ENCODE assay signal across 9 mouse cellular contexts in genomic region chr5:151022939-151023338, GRCm38 (mm10).
DNase-seq lines count a peak whose midpoint lies in the region; ATAC-seq and TF ChIP-seq lines count a peak whose summit lies in the region.
"Had no signal": no experiment of that assay in that cellular context is flagged by ENCODE, and none has a peak within 500 bp of the region (broad histone marks: within the 10 kb centered on the region; RNA-seq: fewer than 3 reads in every experiment).

No protein-coding gene starts in this region.

- H3K27ac ChIP-seq in hindbrain, embryonic 15.5 days (replicated peaks) = peak overlapping the region; percentile 58; the same call in 1 of the 2 replicates
- no peak overlapping the region for H3K27ac ChIP-seq in hindbrain, embryonic 10.5 days
- peak overlapping the region; percentile 83 for H3K27ac ChIP-seq in stomach, embryonic 14.5 days (ENCODE audit: low read length)
- no peak overlapping the region; the same call in 1 of the 2 replicates for H3K27ac ChIP-seq in stomach, postnatal 0 days (replicated peaks)
- no peak overlapping the region for H3K27ac ChIP-seq in heart, embryonic 16.5 days (ENCODE audit: low read length)
- H3K27ac ChIP-seq: neural tube, embryonic 12.5 days had no signal

- H3K9me3 ChIP-seq in hindbrain, embryonic 15.5 days = no peaks in the 10 kb centered on the region
- no peaks in the 10 kb centered on the region for H3K9me3 ChIP-seq in hindbrain, embryonic 10.5 days
- H3K9me3 ChIP-seq in stomach, embryonic 14.5 days (ENCODE audit: control insufficient read depth, low read depth, low read length) = no peaks in the 10 kb centered on the region
- H3K9me3 ChIP-seq in stomach, postnatal 0 days (ENCODE audit: control insufficient read depth, low read length) = no peaks in the 10 kb centered on the region
- no peaks in the 10 kb centered on the region for H3K9me3 ChIP-seq in heart, embryonic 16.5 days (replicated peaks; ENCODE audit: control insufficient read depth, low read length)
- H3K9me3 ChIP-seq: neural tube, embryonic 12.5 days had no signal

- H3K4me3 ChIP-seq in hindbrain, embryonic 15.5 days = no peak overlapping the region
- H3K4me3 ChIP-seq in hindbrain, embryonic 10.5 days = no peak overlapping the region
- no peak overlapping the region for H3K4me3 ChIP-seq in stomach, embryonic 14.5 days (ENCODE audit: low read depth, low read length)
- H3K4me3 ChIP-seq in stomach, postnatal 0 days (ENCODE audit: low read depth, low read length) = no peak overlapping the region
- no peak overlapping the region for H3K4me3 ChIP-seq in heart, embryonic 16.5 days (ENCODE audit: low read length)
- H3K4me3 ChIP-seq: neural tube, embryonic 12.5 days had no signal

- peaks cover 22% of the 10 kb centered on the region for H3K4me1 ChIP-seq in hindbrain, embryonic 15.5 days (replicated peaks)
- peaks cover 28% of the 10 kb centered on the region for H3K4me1 ChIP-seq in hindbrain, embryonic 10.5 days (replicated peaks)
- H3K4me1 ChIP-seq in stomach, embryonic 14.5 days (ENCODE audit: control insufficient read depth, insufficient read depth, low read length) = peaks cover 18% of the 10 kb centered on the region; the same call in 1 of the 2 replicates
- H3K4me1 ChIP-seq in stomach, postnatal 0 days (replicated peaks; ENCODE audit: control insufficient read depth, insufficient read depth) = 0 out of 2 replicates have a peak, but pooled peaks cover 7% of the 10 kb centered on the region
- H3K4me1 ChIP-seq in heart, embryonic 16.5 days (ENCODE audit: control insufficient read depth, insufficient read depth, low read length) = peaks cover 10% of the 10 kb centered on the region; the same call in 1 of the 2 replicates

- no peak for TF ChIP-seq CTCF in stomach, postnatal 0 days (IDR thresholded peaks at IDR 0.05; ENCODE audit: low read depth)

- no peak for DNase-seq in hindbrain, embryonic 10.5 days (ENCODE audit: low spot score)
- no peak for DNase-seq in stomach, postnatal 0 days (ENCODE audit: low spot score)
- DNase-seq in spleen, adult 12 weeks (ENCODE audit: low spot score) = no peak
- DNase-seq in c-Kit-positive CD71-positive TER-119-positive erythroid progenitor cells, embryonic 14.5 days (ENCODE audit: low spot score) = no peak

- H3K4me2 ChIP-seq in hindbrain, embryonic 15.5 days = peak overlapping the region; percentile 26; the same call in 1 of the 2 replicates
- H3K4me2 ChIP-seq in stomach, embryonic 14.5 days (replicated peaks; ENCODE audit: low read depth, low read length) = 0 out of 2 replicates have a peak overlapping the region, but pooled peaks have one; percentile 6
- H3K4me2 ChIP-seq in stomach, postnatal 0 days (replicated peaks; ENCODE audit: low read depth) = no peak overlapping the region
- H3K4me2 ChIP-seq in heart, embryonic 16.5 days (ENCODE audit: low read depth, low read length) = peak overlapping the region; percentile 34; the same call in 1 of the 2 replicates
- H3K4me2 ChIP-seq: neural tube, embryonic 12.5 days had no signal

- 14% methylated on average over 1 of the region's 1 CpGs for WGBS in hindbrain, embryonic 15.5 days
- 19% methylated on average over 1 of the region's 1 CpGs for WGBS in hindbrain, embryonic 10.5 days
- 19% methylated on average over 1 of the region's 1 CpGs for WGBS in stomach, embryonic 14.5 days
- WGBS in stomach, postnatal 0 days = 31% methylated on average over 1 of the region's 1 CpGs
- WGBS in heart, embryonic 16.5 days = 10% methylated on average over 1 of the region's 1 CpGs

- H3K27me3 ChIP-seq in hindbrain, embryonic 15.5 days = no peaks in the 10 kb centered on the region
- no peaks in the 10 kb centered on the region for H3K27me3 ChIP-seq in hindbrain, embryonic 10.5 days (ENCODE audit: insufficient read depth, poor library complexity, severe bottlenecking)
- H3K27me3 ChIP-seq in stomach, embryonic 14.5 days (ENCODE audit: control insufficient read depth, insufficient read depth, low read length) = no peaks in the 10 kb centered on the region
- H3K27me3 ChIP-seq in stomach, postnatal 0 days (ENCODE audit: control insufficient read depth, insufficient read depth, low read length) = no peaks in the 10 kb centered on the region
- H3K27me3 ChIP-seq in heart, embryonic 16.5 days (ENCODE audit: control insufficient read depth, insufficient read depth, low read length) = no peaks in the 10 kb centered on the region
- H3K27me3 ChIP-seq: neural tube, embryonic 12.5 days had no signal

- no peak for ATAC-seq in hindbrain, embryonic 15.5 days (ENCODE audit: low FRiP score, low read depth)
- no peak for ATAC-seq in stomach, embryonic 14.5 days (ENCODE audit: insufficient number of reproducible peaks, insufficient read depth, low FRiP score, low read depth)
- no peak for ATAC-seq in stomach, postnatal 0 days (ENCODE audit: low FRiP score, low TSS enrichment)
- ATAC-seq in heart, embryonic 16.5 days (replicated peaks; ENCODE audit: extremely low read depth, insufficient read depth, low FRiP score) = no peak
- ATAC-seq: inflammation-experienced regulatory T-cells, adult 6 months had no signal

- TF ChIP-seq EP300 in stomach, postnatal 0 days (optimal IDR thresholded peaks at IDR 0.05) = no peak

- H3K9ac ChIP-seq in hindbrain, embryonic 15.5 days = no peak overlapping the region
- no peak overlapping the region for H3K9ac ChIP-seq in stomach, embryonic 14.5 days (replicated peaks; ENCODE audit: low read depth, low read length)
- H3K9ac ChIP-seq in stomach, postnatal 0 days (ENCODE audit: low read length) = no peak overlapping the region
- no peak overlapping the region for H3K9ac ChIP-seq in heart, embryonic 16.5 days (ENCODE audit: low read length)
- H3K9ac ChIP-seq: neural tube, embryonic 12.5 days had no signal

- H3K36me3 ChIP-seq in hindbrain, embryonic 15.5 days = no peaks in the 10 kb centered on the region
- H3K36me3 ChIP-seq in hindbrain, embryonic 10.5 days = no peaks in the 10 kb centered on the region
- no peaks in the 10 kb centered on the region for H3K36me3 ChIP-seq in stomach, embryonic 14.5 days (ENCODE audit: control insufficient read depth, insufficient read depth, low read length)
- no peaks in the 10 kb centered on the region for H3K36me3 ChIP-seq in stomach, postnatal 0 days (ENCODE audit: control insufficient read depth, insufficient read depth, low read length)
- no peaks in the 10 kb centered on the region for H3K36me3 ChIP-seq in heart, embryonic 16.5 days (ENCODE audit: control insufficient read depth, insufficient read depth)
- H3K36me3 ChIP-seq: neural tube, embryonic 12.5 days had no signal

Comparison
In these comparisons a context has a peak if more than half of its experiments do, and no peak if none do; other contexts are left out.
1. H3K27ac ChIP-seq: peak in hindbrain, embryonic 15.5 days (single experiment) and stomach, embryonic 14.5 days (single experiment); none in hindbrain, embryonic 10.5 days (single experiment), stomach, postnatal 0 days (single experiment) and heart, embryonic 16.5 days (single experiment).